Mouse (Mus musculus): ENCODE measurements around the gene Tmem129.

Tmem129 gene

DNA sequence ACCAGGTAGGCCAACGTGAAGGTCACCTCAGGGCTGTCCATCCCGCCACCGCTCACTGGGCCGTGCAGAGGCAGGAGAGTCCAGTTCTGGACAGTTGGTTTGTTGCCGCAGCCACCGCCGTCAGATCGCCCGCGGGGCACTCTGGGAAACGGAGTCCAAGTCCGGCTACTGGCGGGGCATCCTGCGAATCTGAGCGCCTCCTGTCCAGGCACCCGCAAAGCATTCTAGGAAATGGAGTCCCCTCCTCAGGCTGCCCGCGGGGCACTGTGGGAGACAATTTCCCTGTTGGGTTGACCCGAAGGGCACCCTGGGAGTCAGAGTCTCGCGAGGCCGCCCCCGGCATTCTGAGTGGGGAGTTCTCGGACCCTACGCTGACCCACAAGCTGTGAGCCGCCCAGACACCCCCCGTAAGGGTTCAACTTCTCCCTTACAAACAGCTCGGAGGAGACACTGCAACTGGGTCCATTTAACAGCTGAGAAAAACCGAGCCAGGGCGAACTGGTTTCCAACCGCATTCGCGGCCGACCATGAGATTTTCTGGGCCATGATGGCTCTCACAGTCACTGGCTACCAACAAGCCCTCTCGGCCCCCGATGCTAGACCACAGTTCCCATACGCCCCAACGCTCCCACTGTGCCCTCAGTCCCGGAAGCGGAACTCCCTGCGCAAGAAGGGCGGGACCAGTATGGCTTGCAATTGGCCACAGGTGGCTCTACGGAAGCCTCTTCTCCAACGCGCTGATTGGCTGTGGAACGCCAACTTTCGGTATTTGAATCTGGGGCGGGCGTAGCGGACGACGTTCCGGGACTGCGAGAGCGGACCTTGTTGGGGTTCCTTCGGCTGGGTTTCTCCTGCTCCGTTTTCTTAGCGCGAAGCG is at the start of gene Tmem129, which contains the start of gene Tacc3:
TSS of gene Tmem129 (minus strand) at position 630 of the 877 bp plus-strand sequence.
TSS of gene Tacc3 (plus strand) at position 342 of the 877 bp plus-strand sequence.
- peak; percentile 100 for DNase-seq (ENCODE audit: inconsistent ontology term)

DNA sequence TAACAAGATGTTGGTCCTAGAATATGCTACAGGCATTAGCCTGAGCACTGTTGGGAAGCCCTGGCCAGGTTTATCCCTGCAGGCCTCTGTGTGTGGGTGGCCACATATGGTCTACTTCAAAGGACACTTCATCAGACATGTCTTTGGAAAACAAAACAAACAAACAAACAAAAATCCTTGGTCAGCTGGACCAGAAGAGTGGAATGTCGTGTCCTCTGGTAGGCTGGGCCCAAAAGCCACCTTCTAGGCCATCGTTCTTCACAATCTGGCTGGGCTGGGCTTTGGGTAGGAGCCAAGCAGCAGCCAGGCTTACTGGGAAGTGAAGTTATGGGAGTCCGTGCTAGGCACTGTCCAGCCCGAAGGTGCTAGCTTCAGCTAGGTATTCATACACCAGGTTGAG is 48.9 kb upstream of the Tmem129 start:
- no peak for DNase-seq (ENCODE audit: inconsistent ontology term)

DNA sequence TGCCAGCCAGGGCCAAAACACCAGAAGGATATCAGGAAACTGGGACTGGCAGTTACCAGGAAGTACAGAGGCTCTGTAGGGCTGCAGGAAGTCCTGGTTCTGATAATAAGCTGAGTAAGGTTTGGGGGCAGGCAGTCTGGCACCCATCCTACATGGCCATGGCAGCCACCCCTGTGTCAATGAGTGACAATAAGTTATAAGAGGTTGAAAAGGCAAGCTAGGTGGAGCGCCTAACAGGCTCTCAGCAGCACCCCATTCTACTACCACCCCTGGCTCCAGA is 48.1 kb upstream of the Tmem129 start:
- DNase-seq (ENCODE audit: inconsistent ontology term): no peak

DNA sequence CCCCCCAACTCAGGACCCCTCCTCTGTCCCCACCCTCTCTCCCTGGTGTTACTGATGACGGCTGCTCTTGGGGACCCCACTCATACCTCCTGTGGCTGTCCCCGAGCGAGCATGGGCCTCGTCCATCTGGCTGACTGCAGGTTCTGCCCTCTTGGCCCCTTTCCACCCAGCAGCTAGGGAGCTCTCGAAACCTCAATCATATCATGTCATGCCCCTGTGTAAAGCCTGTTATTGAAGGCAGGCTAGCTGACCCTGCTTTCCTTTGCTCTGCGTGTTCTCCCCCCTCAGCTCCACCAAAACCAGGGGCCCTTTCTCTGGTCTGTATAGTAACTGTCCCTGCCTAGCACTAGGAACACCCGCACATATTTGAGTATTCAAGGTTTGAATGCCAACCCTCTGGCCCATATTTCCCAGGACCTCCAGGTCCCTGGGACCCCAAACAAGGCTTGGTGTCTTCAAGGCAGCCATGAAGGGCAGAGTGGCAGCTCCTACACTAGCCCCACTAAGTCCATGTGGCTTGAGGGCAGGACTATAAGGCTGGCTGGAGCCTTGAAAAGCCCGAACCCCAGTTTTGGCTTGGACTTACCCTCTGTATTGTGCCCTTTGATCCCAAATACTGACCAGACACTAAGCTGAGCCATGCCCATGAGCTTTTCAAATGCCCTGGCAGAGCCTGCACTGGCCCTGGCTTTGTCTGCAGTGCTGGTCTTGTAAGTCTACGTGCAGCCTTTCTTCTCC is 47.6 kb upstream of the Tmem129 start:
- DNase-seq (ENCODE audit: inconsistent ontology term): no peak

DNA sequence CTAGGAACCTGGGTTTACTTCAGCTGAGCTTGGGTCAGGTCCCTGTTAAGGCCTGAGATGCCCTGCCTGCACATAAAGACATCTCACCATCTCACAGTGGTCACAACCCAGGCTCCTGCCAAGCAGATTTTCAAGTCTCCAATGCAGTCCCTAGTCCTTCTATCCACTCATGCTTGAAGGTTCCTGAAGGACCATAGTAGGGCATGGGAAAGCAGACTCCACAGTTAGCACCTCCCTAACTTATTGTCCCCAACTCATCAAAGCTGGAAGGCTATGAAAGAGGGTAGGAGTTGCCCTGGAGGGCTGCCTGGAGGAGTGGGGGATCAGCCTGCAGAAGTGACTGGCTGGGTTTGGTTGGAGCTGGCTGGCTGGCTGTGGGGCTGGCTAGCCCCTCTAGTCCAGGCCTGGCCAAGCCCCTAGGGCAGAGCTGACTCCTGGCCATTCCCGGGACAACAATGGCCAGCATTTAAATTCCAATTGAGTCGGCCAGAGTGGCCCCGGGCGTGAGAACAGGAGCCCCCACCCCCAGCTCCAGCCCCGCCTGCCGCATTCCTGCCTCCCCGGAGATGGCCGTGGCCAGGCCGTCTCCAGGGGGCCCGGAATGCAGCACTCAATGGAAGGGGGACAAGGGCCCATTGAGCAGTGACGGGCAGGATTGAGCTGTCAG is 46.9 kb upstream of the Tmem129 start:
- DNase-seq (ENCODE audit: inconsistent ontology term): peak; percentile 96

DNA sequence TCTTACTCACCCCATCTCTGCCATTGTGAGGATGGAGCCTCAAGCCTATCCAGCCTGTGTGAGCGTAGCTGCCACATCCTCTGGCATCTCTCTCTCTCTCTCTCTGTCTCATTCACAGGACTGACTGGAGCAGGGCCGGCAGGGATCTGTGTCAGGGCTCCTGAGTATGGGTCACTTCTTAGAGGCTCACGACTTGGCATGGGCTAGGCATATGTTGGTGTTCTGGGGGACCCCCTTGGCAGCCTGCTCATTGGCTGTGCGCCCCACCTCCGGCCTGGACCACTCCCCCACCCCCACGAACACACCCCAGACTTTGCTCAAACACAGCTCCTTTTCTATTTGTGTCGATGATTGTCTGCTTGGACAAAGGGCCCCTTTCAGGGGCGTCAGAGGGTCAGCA is 45.8 kb upstream of the Tmem129 start:
- DNase-seq (ENCODE audit: inconsistent ontology term): no peak

DNA sequence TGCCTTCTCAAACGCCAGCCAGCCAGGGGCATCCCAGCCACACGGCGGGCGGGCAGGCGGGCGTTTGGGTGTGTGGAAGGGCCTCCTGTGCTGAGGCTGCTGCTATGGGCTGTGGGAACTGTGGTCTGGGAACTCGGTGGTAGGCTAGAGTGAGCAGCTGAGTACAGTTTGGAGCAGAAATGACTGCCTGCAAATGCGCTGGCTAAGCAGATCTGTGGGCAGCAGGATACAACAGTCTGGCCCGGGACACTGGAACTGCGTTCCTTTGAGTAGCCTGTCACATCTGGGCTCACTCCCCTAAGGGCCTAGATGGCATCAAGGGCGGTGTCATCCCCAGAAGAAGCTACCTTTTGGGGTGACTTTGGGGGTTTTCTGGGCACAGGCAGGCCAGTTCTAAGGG is 43.6 kb upstream of the Tmem129 start:
- DNase-seq (ENCODE audit: inconsistent ontology term): no peak

DNA sequence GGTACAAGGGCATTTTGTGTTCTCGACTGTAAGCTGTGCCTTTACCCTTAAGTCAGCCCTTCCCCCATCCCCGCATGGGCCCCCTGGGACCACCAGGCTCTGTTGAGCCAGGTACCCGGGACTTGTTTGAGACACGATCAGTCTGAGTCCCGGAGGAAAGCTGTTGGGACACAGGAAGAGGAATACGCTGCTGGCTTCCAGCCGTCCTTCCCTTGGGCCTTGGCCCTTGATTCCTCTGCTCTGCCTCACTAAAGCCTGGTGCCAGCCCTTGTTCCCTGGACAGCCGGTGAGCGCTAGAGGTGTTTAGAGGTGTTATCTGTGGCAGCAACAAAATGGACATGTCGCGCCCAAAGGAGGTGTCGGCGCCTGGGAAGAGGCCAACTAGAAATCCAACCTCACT is 41.8 kb upstream of the Tmem129 start:
- no peak for DNase-seq (ENCODE audit: inconsistent ontology term)

DNA sequence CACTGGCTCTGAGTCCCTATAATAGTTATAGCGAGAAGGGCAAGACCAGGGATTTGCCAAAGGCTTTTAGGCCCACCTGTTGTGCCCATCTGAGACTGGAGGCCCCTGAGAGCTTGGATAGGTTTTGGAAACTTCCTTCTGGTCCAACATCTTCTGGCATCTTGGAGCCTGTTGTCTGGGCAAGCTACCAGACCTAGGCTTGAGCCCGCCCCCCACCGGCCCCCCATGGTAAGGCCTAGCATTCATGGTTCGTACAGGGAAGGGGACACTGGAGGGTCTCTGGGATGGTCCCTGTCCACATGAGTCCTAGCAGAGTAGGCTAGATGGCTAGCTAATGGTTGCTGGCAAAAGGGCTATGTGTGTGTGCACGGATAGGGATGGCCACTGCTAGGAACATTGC is 40.5 kb upstream of the Tmem129 start:
- DNase-seq (ENCODE audit: inconsistent ontology term): no peak

DNA sequence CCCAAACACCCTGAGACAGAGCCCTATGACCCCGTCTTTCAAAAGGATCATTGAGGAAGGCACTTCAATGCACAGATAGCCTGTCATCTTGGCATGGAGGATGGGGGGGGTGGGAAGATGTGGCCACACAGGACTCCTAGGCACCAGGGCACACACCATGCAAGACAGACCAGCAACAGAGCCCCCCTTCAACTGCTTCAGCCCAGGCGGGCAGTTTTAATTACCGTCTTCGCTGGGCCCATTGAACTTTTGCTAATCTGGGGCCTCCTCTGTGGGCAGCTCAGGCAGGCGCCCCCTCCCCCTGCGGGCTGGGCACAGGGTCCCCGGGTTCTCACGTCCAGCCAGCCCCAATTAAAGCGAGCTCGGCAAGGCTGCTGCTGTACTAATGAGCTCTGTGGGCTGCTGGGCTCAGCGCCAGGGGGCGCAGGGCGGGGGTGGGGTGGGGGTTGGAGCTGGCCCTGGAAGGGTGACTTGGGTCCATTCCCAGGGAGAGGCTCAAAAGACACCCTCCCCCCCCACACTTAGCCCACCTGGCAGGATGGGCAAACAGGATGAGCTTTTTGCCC is 39.8 kb upstream of the Tmem129 start:
- DNase-seq (ENCODE audit: inconsistent ontology term): peak; percentile 89

DNA sequence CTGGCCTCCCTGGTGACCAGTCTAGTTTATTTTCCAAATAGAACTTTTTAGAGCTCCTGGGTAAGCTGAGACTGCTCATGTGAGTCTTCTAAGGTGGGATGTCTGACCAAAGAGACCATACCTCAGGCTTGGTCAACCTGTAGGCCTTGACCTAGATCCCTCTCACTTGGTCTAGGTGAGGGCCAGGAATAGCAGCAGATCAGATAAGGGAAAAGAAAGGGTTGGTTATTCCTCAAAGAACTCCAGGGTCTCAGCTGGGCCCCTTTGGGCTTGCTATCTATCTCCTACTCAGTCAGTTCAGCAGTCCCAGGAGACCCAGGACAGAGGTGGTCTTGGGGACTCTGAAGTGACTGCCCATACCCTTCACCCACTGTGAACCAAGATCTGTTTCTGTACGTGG is 39.3 kb upstream of the Tmem129 start:
- DNase-seq (ENCODE audit: inconsistent ontology term): no peak

DNA sequence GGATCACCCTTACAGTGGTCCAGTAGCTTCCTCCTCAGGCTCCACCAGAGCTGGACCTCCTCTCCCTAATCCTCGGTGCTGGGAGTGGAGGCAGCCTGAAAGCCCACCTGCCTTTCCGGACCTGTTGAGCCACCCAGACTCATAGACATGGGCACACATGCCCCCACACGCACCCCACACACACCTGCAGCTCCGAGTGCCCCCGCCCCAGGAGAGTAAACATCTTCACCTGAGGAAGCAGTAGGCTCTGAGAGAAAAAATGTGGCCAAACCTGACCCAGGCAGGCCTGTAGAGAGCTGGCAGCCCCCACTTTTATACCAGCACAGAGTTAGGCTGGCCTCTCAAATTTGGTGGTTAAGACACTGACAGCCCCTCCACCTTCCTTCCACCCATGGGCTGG is 38.2 kb upstream of the Tmem129 start:
- no peak for DNase-seq (ENCODE audit: inconsistent ontology term)

DNA sequence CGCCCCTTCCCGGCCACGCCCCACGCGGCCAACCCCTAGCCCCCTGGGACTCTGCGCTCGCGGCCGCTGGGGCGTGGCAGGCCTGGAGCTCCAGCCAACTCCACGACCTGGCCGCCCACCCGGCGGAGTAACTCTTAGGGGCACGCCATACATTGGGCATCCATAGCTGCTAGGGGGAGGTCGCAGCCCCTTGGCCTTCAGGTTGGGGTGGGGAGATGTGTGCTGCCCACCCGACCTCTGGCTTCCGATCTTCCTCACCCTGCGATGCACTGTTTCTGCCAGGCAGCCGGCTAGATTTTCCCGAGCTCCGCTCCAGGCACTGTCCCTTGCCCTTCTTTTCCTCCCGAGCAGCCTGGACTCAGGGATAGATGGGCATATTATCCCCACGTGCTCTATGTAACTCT is 37.5 kb upstream of the Tmem129 start:
- no peak for DNase-seq (ENCODE audit: inconsistent ontology term)

DNA sequence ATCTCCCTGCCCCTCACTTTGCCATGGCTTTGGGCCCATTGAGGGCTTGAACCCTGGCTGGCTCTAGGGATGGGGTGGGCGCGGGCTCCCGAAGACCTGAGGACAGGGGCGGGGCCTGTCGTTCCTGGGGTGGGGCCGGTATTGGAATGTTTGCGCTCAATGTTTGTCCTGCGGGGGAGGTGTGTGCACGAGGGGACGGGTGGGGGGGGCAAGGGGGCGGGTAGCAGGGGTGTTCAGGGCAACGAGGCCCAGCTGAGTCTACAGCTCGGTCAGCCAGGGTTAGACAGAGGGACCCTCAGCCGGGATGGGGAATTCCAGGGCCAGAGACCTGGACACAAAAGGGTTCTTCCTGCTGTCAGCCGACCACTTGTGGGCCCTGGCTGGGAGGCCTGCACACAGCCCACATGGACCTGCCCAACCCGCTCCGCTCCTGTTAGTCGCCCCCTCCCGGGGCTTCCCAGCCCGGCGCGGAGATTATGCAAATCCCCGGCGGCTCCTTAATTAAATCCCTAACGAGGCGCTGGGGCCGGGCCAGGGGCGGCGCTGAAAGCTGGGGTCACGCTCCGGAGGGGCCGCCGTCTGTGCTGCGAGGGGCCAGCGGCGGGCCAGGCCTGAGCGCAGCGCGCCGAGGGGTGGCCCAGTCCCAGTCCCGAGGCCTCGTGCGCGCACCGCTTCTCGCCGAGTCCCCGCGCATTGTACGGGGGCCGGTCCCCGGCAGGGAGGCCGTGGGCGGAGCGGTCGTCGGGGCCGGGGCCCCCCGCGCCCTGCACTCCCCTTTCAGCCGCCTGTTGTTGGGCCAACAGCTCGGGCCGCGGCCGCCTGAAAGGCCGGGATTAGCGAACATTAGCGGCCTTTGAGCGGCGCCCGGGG is 36.9 kb upstream of the Tmem129 start:
- peak; percentile 75 for DNase-seq (ENCODE audit: inconsistent ontology term)

DNA sequence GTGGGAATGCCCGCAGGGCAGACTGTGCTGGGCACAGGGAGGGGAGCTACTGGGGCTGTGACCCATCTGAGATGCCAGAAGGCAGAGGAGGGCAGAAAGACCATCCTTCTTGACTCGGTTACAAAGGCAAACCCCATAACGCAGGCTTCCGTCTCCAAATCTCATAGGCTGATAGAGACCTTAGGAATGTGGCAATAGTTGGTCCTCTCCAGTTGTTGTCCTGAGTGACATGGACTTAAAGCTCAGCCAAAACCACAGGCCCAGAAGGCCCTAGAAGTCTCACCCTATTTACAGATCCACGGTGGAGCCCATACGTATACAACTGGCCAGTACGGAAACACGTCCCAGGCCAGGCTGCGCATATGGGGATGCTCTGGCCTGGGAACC is 36.2 kb upstream of the Tmem129 start:
- no peak for DNase-seq (ENCODE audit: inconsistent ontology term)

DNA sequence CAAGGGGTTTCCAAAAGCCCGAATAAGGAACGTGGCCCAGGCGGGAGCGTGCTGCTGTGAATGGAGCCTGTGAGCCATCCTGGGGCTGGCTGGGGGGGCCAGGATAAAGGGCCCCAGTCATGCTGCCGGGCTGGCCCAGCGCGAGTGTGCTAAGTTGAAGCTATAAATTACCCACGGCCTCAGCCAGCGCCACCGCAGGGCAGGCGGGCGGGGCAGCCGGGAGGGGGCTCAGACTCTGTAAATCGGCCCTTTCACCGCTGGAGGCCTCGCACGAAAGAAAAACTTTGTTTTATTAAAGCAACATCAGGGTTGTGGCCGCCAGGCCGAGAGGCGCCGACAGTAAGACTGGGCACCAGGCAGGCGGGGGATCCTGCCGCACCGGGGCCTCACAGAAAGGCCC is 34.2 kb upstream of the Tmem129 start:
- DNase-seq (ENCODE audit: inconsistent ontology term): no peak

DNA sequence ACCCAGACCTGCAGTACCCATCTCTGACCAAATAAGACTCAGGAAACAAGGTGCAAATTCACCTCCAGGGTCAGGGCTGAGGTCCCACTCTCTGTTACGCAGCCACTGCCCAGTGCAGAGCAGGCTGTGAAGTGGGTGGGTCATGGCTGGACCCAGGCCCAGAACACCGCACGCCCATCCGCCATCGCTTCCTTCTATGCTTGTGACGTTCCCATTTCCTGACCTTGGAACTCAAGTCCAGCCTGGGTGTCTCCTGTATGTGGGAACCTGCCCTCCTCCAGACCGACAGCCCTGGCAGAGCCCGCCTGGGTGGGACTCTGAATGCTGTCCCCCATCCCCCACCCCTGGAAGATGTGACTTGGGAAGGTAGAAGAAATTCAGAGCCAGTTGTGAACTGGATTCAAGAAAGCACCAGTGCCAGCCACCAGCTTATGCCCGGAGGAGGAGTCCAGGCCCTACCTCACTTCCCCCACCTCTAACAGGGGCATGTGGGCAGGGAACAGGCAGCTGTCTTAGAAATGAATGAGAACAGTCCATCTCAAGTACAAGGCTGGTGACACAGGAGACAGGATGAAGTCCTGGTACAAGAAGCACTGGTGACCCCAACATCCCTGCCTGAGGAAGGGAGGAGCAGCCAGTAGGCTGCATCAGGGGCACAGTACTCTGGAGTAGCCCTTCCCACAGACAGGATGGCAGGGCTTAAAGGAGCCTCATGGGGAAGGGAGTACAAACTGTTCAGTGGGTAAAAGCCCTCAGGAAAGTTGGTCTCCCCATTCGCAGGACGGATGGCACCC is 31.8 kb upstream of the Tmem129 start:
- DNase-seq (ENCODE audit: inconsistent ontology term): no peak

DNA sequence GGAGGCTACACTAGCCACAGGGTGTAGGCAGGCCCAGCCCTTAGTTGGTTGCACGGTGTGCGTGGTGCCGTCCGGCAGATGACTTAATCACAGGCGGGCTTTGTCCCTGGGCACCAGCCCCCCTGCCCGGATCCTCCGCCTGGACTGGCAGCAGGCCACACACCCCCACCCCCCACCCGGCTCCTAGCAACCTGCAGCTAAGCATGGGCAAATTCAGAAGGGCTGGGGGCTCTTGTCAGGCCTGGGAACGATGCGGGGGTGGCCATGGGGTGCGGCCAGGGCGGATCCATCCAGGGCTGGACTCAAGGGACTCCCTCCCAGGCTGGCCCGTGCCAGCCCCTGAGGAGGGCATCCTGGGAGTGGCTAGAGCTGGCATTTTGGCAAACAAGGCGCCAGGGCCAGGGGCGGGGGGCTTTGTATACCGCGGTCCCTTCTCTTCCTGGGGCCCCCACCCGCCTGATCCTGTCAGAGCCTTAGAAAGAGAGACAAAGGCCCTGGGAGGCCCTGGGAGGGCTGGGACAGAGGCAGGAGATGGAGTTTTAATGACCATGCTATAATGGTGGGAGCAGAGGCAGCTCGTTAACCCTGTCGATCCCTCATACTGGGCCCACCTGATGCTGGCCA is 31.1 kb upstream of the Tmem129 start:
- no peak for DNase-seq (ENCODE audit: inconsistent ontology term)

DNA sequence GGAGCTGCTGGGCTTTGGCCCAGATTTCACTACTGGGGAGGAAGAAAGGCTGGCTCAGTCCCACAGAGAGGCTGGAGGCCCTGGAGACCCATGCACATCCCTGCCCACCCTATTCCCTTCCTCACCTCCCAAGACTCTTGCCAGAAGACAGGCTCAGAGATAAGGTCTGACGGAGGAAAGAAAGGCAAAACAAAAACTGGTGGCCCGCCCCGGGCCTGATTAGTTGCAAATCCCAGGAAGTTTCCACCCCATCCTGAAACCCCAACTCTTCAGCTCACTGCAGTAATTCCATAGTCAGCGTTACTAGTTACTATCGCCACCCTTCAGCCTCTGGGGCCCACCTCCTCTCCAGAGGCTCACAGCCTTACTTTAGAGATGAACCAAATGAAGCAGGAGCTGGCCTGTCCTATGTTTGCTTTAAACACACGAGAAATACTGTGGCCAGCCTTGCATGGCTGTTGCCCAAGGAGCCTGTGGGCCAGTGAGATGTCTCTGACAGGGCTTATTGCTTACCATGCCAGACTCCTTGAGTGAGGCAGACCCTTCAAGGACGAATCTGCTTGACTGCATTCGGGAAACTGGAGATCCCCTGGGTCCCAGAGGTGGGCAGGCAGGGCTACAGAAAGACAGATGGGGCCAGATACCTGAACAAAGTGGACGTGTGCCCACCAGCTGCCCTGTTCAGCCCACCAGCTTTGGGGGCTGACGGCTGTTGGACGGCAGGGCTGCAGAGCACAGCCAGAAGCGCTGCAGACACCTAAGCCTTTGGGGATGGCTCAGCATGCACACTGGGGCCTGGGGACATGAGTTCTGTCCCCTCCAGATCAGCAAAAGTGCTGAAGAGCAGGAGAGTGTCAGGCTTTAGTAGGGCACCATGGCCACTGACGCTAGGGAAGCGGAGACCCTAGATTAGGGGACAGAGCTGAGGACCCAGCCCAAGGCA is 30.3 kb upstream of the Tmem129 start:
- no peak for DNase-seq (ENCODE audit: inconsistent ontology term)

Measured in Muller cell, postnatal 12 days (primary cell).